Mouse (Mus musculus) embryo, embryonic 10.5 days (tissue): ENCODE measurements around the gene Gpr160.

ENCODE experiments used
- DNase-seq: peaks from one replicate; pipeline ENCODE4 v3.0.0-alpha.2; 2015; ENCODE audit warnings: low spot score

The Gpr160 gene

DNA sequence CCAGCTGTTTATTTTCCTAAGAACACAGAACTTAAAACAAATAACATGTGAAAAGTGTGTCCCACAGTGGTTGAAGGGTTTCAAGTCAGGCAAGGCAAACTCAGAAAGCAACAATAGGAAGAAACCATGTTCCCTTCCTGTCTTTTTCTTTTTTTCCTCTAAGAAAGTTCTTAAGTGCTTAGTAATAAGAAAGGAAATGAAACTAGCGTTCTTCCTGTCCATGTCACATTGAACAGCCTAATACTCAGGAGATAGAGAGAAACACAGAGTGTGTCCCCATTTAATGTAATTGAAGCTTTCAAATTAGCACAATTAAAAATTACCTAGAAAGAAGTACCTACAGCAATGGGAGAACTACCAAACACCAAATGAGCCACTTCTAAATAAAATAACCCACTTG, 48.9 kb downstream of the Gpr160 start:
- no peak for DNase-seq

DNA sequence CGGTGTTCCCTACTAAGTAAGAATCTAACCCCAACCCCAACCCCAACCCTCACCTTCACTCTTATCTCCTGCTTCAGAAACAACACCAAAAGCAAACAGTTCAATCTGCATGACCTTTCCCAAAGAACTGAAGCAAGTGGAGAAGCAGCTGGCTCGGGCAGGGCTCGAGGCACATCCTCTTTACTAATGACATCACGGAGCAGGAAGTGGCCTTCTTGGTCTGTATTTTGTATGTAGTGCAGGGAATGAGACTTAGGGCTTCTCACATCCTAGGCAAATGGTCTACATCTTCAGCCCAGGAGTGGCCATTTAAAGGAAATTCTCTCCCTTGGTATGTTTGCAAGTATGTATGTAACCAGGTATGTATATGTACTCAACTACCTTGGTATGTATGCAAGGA, 61.4 kb downstream of the Gpr160 start:
- no peak for DNase-seq

DNA sequence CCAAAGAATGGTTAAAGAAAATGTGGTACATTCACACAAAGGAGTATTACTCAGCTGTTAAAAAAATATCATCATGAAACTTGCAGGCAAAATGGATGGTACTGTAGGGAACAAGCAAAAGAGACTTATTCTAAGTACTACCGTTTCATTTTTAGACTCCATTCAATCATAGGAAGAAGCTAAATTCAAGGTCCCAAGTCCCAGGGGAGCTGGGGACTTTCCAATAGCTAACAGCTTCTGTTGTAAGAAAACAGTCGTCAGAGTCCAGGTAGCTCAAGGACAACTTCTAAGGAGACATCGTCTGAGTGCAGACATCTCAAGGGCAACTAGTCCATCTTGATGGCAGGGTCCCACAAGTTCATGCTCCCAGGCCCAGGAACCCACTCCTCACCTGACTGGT, 71.9 kb downstream of the Gpr160 start:
- DNase-seq = no peak

DNA sequence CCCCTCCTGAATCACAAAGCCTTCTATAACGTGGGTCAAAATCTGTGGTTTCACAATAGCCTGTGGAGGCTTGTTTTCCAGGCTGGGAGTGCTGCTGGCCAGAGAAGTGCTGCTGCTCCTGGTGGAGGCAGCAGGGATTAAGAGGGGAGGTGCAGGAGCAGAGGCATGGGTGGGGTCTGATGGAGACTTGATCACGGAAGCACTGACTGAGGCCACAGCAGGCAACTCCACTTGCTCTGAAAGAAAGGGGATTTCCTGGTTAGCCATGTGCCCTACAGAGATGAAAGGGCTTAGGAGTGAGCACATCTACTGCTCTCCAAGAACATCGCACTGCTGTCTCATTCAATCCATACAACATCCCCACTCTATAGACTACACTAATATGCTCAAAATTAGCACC, 74.1 kb downstream of the Gpr160 start:
- DNase-seq = no peak

DNA sequence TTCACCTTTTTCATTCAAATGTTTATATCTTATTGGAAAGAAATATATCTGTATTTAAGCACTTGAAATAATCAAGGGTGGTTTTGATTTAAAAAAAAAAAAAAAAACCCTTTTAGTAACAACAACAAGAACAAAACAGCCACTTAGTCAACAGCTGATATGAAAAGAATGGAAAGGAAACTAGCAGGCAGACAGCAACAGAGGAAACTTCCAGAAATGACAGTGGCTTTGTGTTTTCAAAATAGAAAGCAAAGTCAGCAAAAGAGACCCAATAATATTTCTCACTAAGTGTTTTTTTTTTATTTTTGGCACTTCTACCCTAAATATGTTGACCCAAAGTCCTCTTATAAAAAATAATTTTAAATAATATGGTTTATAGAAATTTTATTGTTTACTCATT, 78.6 kb downstream of the Gpr160 start:
- no peak for DNase-seq
